ENCODE assay signal across 9 mouse cellular contexts in the genomic region with DNA sequence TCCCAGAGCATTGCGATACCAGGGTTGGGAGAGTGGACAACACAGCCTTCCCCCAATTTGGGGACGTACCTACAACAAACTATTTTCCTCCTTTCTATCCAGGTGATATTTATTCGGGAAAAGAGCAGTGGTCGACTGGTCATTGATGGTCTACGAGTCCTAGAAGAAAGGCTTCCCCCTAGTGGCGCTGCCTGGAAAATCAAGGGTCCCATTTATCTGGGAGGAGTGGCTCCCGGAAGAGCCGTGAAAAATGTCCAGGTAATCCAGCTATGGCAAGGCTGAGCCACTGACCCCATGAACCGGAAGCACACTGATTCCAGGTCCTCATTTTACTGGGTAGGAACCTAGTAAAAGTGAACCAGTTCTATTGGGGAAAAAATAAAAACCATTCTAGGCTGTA. TPM values are rescaled to one million over a fixed set of nuclear protein-coding genes. Genes with fewer than 3 reads are reported as not detected.
DNase-seq lines count a peak whose midpoint lies in the region; ATAC-seq and TF ChIP-seq lines count a peak whose summit lies in the region.
"Had no signal": no experiment of that assay in that cellular context is flagged by ENCODE, and none has a peak within 500 bp of the region (broad histone marks: within the 10 kb centered on the region; RNA-seq: fewer than 3 reads in every experiment).

No protein-coding gene starts in this region.

- no peak overlapping the region for H3K4me2 ChIP-seq in kidney, postnatal 0 days (ENCODE audit: low read length)
- H3K4me2 ChIP-seq in kidney, embryonic 14.5 days (replicated peaks; ENCODE audit: low read depth, low read length): no peak overlapping the region
- H3K4me2 ChIP-seq: limb, embryonic 12.5 days had no signal

- no peak overlapping the region for H3K27ac ChIP-seq in kidney, postnatal 0 days
- H3K27ac ChIP-seq in kidney, embryonic 14.5 days (ENCODE audit: low read depth, low read length): no peak overlapping the region
- H3K27ac ChIP-seq: limb, embryonic 12.5 days had no signal

- peaks cover 2% of the 10 kb centered on the region; the same call in 1 of the 2 replicates for H3K36me3 ChIP-seq in kidney, postnatal 0 days (ENCODE audit: insufficient read depth, low read length)
- peaks cover 18% of the 10 kb centered on the region; the same call in 1 of the 2 replicates for H3K36me3 ChIP-seq in kidney, embryonic 14.5 days (ENCODE audit: control insufficient read depth, insufficient read depth, low read length)
- H3K36me3 ChIP-seq in G1E (replicated peaks): no peaks in the 10 kb centered on the region

- peak; percentile 2 for DNase-seq in CD4-positive, CD25-positive, alpha-beta regulatory T cell, adult 2 months (ENCODE audit: low read depth, low spot score)
- DNase-seq in kidney, postnatal 0 days (ENCODE audit: low spot score): peak; percentile 6
- peak; percentile 6 for DNase-seq in G1E (ENCODE audit: low spot score)
- DNase-seq in embryo, embryonic 11.5 days (ENCODE audit: low read depth, low spot score): peak; percentile 23
- DNase-seq in mesoderm, embryonic 11.5 days (ENCODE audit: low read depth, low spot score): peak; percentile 38
- no peak for DNase-seq in yolk sac, embryonic 10.5 days (ENCODE audit: low spot score)

- H3K27me3 ChIP-seq in kidney, postnatal 0 days (ENCODE audit: insufficient read depth, low read length): no peaks in the 10 kb centered on the region
- H3K27me3 ChIP-seq in kidney, embryonic 14.5 days (ENCODE audit: control insufficient read depth, insufficient read depth, low read length): no peaks in the 10 kb centered on the region
- no peaks in the 10 kb centered on the region for H3K27me3 ChIP-seq in G1E (ENCODE audit: insufficient read depth, low read length)
- H3K27me3 ChIP-seq: limb, embryonic 12.5 days had no signal

- no peak overlapping the region for H3K4me3 ChIP-seq in kidney, postnatal 0 days (replicated peaks; ENCODE audit: low read depth, low read length)
- no peak overlapping the region for H3K4me3 ChIP-seq in kidney, embryonic 14.5 days (ENCODE audit: low read length)
- H3K4me3 ChIP-seq in G1E (ENCODE audit: low read depth, low read length): no peak overlapping the region
- H3K4me3 ChIP-seq: limb, embryonic 12.5 days had no signal

- WGBS in kidney, postnatal 0 days: 87% methylated on average over 9 of the region's 9 CpGs
- WGBS in kidney, embryonic 14.5 days: 89% methylated on average over 9 of the region's 9 CpGs

- no peak for ATAC-seq in CD4-positive, CD25-positive, alpha-beta regulatory T cell, adult 4 months
- ATAC-seq in kidney, postnatal 0 days (replicated peaks; ENCODE audit: low FRiP score, low read depth): no peak
- ATAC-seq in kidney, embryonic 14.5 days (ENCODE audit: low FRiP score, low TSS enrichment): no peak
- no peak; the same call in 1 of the 2 replicates for ATAC-seq in G1E (ENCODE audit: extremely low read depth, insufficient number of reproducible peaks, low FRiP score, poor library complexity, severe bottlenecking)

- no peak overlapping the region for H3K9ac ChIP-seq in kidney, postnatal 0 days (ENCODE audit: low read depth, low read length)
- no peak overlapping the region for H3K9ac ChIP-seq in kidney, embryonic 14.5 days (ENCODE audit: low read depth, low read length)
- H3K9ac ChIP-seq: limb, embryonic 12.5 days had no signal

- no peaks in the 10 kb centered on the region for H3K4me1 ChIP-seq in kidney, postnatal 0 days (replicated peaks; ENCODE audit: insufficient read depth, low read length)
- no peaks in the 10 kb centered on the region for H3K4me1 ChIP-seq in kidney, embryonic 14.5 days (ENCODE audit: control insufficient read depth, insufficient read depth, low read length)
- H3K4me1 ChIP-seq in G1E (ENCODE audit: insufficient read depth, low read depth, low read length): no peaks in the 10 kb centered on the region
- H3K4me1 ChIP-seq: limb, embryonic 12.5 days had no signal

- H3K9me3 ChIP-seq in kidney, postnatal 0 days (replicated peaks; ENCODE audit: low read length): no peaks in the 10 kb centered on the region
- no peaks in the 10 kb centered on the region for H3K9me3 ChIP-seq in kidney, embryonic 14.5 days (ENCODE audit: control insufficient read depth, low read length)
- no peaks in the 10 kb centered on the region for H3K9me3 ChIP-seq in G1E (replicated peaks)

- TF ChIP-seq CTCF in kidney, postnatal 0 days (IDR thresholded peaks at IDR 0.05; ENCODE audit: low read depth): peak; percentile 57
- peak; percentile 44; the same call in 1 of the 2 replicates for TF ChIP-seq CTCF in G1E (IDR thresholded peaks at IDR 0.05; ENCODE audit: low read depth, low read length)

RNA-seq across cellular contexts. Expression of gene Fam229b, which starts 36.7 kb away (rescaled TPM):
- polyA plus RNA-seq in CD4-positive, CD25-positive, alpha-beta regulatory T cell, adult 4 months (2017; shearing (Covaris generic)): 1 to 10 TPM in 1 of 2 experiments, not detected in 1; 1.0 TPM
- polyA plus RNA-seq in kidney, postnatal 0 days (2015; fragmentation: Nextera tagmentation; extraction: Ambion mirVana): 16.2 and 20.8 TPM in 2 replicates
- polyA plus RNA-seq in kidney, embryonic 14.5 days (2014; fragmentation: Nextera tagmentation; extraction: Ambion mirVana): 14.7 TPM in 2 replicates
- total RNA-seq in G1E (2014; fragmentation: Nextera tagmentation) (0.73 and 11.0 TPM in 2 replicates), G1E (2017) (1.6 and 2.3 TPM in 2 replicates)
- 0.16 and 0.25 TPM in 2 replicates for polyA plus RNA-seq in G1E (2012)

RNA-seq across cellular contexts. Expression of gene Tube1, which starts 36.8 kb away (rescaled TPM):
- 1 to 10 TPM; 4.5 to 6.4 TPM for polyA plus RNA-seq in CD4-positive, CD25-positive, alpha-beta regulatory T cell, adult 4 months (2017; shearing (Covaris generic))
- polyA plus RNA-seq in kidney, postnatal 0 days (2015; fragmentation: Nextera tagmentation; extraction: Ambion mirVana): 6.1 and 8.3 TPM in 2 replicates
- 15.8 and 21.5 TPM in 2 replicates for polyA plus RNA-seq in kidney, embryonic 14.5 days (2014; fragmentation: Nextera tagmentation; extraction: Ambion mirVana)
- total RNA-seq in G1E (2014; fragmentation: Nextera tagmentation) (33.3 and 36.4 TPM in 2 replicates), G1E (2017) (24.8 TPM in 2 replicates)
- polyA plus RNA-seq in G1E (2012): 3.7 and 4.2 TPM in 2 replicates
